Mouse (Mus musculus) E14TG2a.4 (cell line): Measurements from ENCODE around the gene Tspear.

Source experiments
- H3K27me3 ChIP-seq: 2 replicates; pipeline ENCODE4 v1.6.1; 2014; ENCODE audit warnings: low read length, control low read depth; ENCODE audit not compliant: insufficient read depth
- H3K36me3 ChIP-seq: 2 replicates; pipeline ENCODE4 v1.6.1; 2014; ENCODE audit warnings: low read length, control low read depth; ENCODE audit not compliant: insufficient read depth
- H3K4me1 ChIP-seq: replicated peaks from 2 replicates; pipeline ENCODE4 v1.6.1; 2014; ENCODE audit warnings: low read depth, low read length, control low read depth
- H3K4me3 ChIP-seq: replicated peaks from 2 replicates; pipeline ENCODE4 v1.5.1; 2014; ENCODE audit warnings: mild to moderate bottlenecking, low read length
- H3K9me3 ChIP-seq: 2 replicates; pipeline ENCODE4 v1.6.1; 2014; ENCODE audit warnings: low read length, control low read depth
- CTCF ChIP-seq: conservative IDR thresholded peaks from 2 replicates; pipeline ENCODE4 v1.5.1; 2014; ENCODE audit warnings: low read length
- NANOG ChIP-seq: IDR thresholded peaks from 2 replicates; pipeline ENCODE4 v1.6.1; 2014; ENCODE audit warnings: borderline replicate concordance, low read length, mixed read lengths
- POU5F1 ChIP-seq: IDR thresholded peaks from 2 replicates; pipeline ENCODE4 v1.6.1; 2014; ENCODE audit warnings: low read length, borderline replicate concordance

Tspear gene

GRCm38 (mm10) chr10:77916636-77917335, 230.4 kb downstream of the Tspear start:
- Histone ChIP-seq H3K36me3 (no peaks in the 10 kb centered on the region), H3K4me1 (peaks cover 20% of the 10 kb centered on the region), H3K4me3 (no peak overlapping the region), H3K27me3 (peaks cover 12% of the 10 kb centered on the region; the same call in 1 of the 2 replicates), H3K9me3 (no peaks in the 10 kb centered on the region)
- peak; percentile 84 for TF ChIP-seq CTCF
- TF ChIP-seq NANOG: no peak
- TF ChIP-seq POU5F1: no peak; the same call in 1 of the 2 replicates

- Histone ChIP-seq H3K4me3 (no peak overlapping the region), H3K36me3 (no peaks in the 10 kb centered on the region), H3K27me3 (peaks cover 11% of the 10 kb centered on the region; the same call in 1 of the 2 replicates), H3K4me1 (peaks cover 20% of the 10 kb centered on the region), H3K9me3 (no peaks in the 10 kb centered on the region)
- TF ChIP-seq POU5F1: no peak
- no peak for TF ChIP-seq CTCF
- TF ChIP-seq NANOG: no peak
Observed at GRCm38 (mm10) chr10:77921009-77921408, 234.6 kb downstream of the Tspear start.

DNA sequence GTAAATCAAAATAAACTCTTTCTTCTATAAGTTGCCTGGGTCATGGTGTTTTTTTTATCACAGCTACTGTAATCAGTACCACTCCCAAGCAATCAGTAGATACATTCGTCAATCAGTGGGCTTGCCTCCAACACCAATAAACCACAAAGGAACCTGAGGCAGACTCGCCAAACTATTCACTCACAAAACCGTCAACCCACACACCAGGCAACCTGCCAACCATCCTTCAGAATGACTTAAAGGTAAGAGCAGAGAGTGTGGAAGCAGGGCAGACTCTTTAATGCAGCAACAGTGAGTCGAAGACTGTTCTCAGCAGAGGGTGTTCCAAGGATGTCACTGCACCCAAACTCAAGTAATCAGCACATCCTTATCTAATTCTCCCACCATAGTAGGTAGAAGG, 236.3 kb downstream of the Tspear start:
- H3K4me3 ChIP-seq: no peak overlapping the region
- TF ChIP-seq POU5F1: no peak
- H3K27me3 ChIP-seq: peaks cover 11% of the 10 kb centered on the region; the same call in 1 of the 2 replicates
- no peaks in the 10 kb centered on the region for H3K36me3 ChIP-seq
- no peaks in the 10 kb centered on the region for H3K9me3 ChIP-seq
- peaks cover 6% of the 10 kb centered on the region for H3K4me1 ChIP-seq

- H3K4me1 ChIP-seq: no peaks in the 10 kb centered on the region
- H3K27me3 ChIP-seq: 0 out of 2 replicates have a peak, but pooled peaks cover 6% of the 10 kb centered on the region
- H3K4me3 ChIP-seq: no peak overlapping the region
- no peaks in the 10 kb centered on the region for H3K36me3 ChIP-seq
- TF ChIP-seq POU5F1 (no peak), CTCF (peak; percentile 93)
- no peaks in the 10 kb centered on the region for H3K9me3 ChIP-seq
Observed at GRCm38 (mm10) chr10:77926140-77926539, 239.8 kb downstream of the Tspear start.

GRCm38 (mm10) chr10:77927375-77927774, 241.0 kb downstream of the Tspear start:
- no peak for TF ChIP-seq NANOG
- H3K4me1 ChIP-seq: no peaks in the 10 kb centered on the region
- peaks cover 8% of the 10 kb centered on the region; the same call in 1 of the 2 replicates for H3K27me3 ChIP-seq
- no peaks in the 10 kb centered on the region for H3K36me3 ChIP-seq
- no peak overlapping the region for H3K4me3 ChIP-seq
- H3K9me3 ChIP-seq: no peaks in the 10 kb centered on the region
